Mouse (Mus musculus) stomach, embryonic 16.5 days (tissue): ENCODE measurements around the gene Aoah. TPM values are rescaled to one million over a fixed set of nuclear protein-coding genes. Genes with fewer than 3 reads are reported as not detected.

Source experiments
- ATAC-seq: fragments of 200-750 bp; cut with Nextera tagmentation; 2 replicates; pipeline ENCODE4 v1.8.0; 2017; ENCODE audit warnings: moderate number of reproducible peaks, moderate TSS enrichment; ENCODE audit not compliant: insufficient read depth, low FRiP score
- H3K27ac ChIP-seq: fragments of 300-500 bp; sonication (generic); 2 replicates; pipeline ENCODE4 v1.5.1; 2014; ENCODE audit warnings: low read length
- H3K27me3 ChIP-seq: fragments of 300-500 bp; sonication (generic); 2 replicates; pipeline ENCODE4 v1.6.1; 2014; ENCODE audit warnings: low read length, control low read depth, mixed read lengths; ENCODE audit not compliant: control insufficient read depth, insufficient read depth
- H3K36me3 ChIP-seq: fragments of 300-500 bp; sonication (generic); 2 replicates; pipeline ENCODE4 v1.6.1; 2014; ENCODE audit warnings: low read length; ENCODE audit not compliant: control insufficient read depth, insufficient read depth
- H3K4me1 ChIP-seq: fragments of 300-500 bp; sonication (generic); 2 replicates; pipeline ENCODE4 v1.6.1; 2014; ENCODE audit warnings: low read length, control low read depth, mixed read lengths; ENCODE audit not compliant: control insufficient read depth, insufficient read depth
- H3K4me2 ChIP-seq: fragments of 300-500 bp; sonication (generic); 2 replicates; pipeline ENCODE4 v1.6.1; 2014; ENCODE audit warnings: low read depth, low read length, mixed read lengths
- H3K4me3 ChIP-seq: fragments of 300-500 bp; sonication (generic); replicated peaks from 2 replicates; pipeline ENCODE4 v1.5.1; 2014; ENCODE audit warnings: mild to moderate bottlenecking, low read length
- H3K9ac ChIP-seq: fragments of 300-500 bp; sonication (generic); 2 replicates; pipeline ENCODE4 v1.6.1; 2014; ENCODE audit warnings: low read length
- H3K9me3 ChIP-seq: fragments of 300-500 bp; sonication (generic); replicated peaks from 2 replicates; pipeline ENCODE4 v1.6.1; 2016; ENCODE audit warnings: low read length, control low read depth; ENCODE audit not compliant: control insufficient read depth
- WGBS: fragments of 180-500 bp; shearing (Covaris S2); extraction: QIAGEN DNeasy Blood & Tissue Kit; methylation state at CpG from one replicate; pipeline ENCODE4 v1.1.7; 2014; 5-methylcytosine and 5-hydroxymethylcytosine counted together
- polyA plus RNA-seq: library from polyadenylated mRNA; unstranded; fragments of >200 nt; fragmentation: Nextera tagmentation; extraction: Ambion mirVana; gene quantifications from 2 replicates; pipeline ENCODE4 v1.2.1, GENCODE M21; 2015

Gene Aoah
- polyA plus RNA-seq, 1 experiment from 2014 or later, result 2.5 TPM

DNA sequence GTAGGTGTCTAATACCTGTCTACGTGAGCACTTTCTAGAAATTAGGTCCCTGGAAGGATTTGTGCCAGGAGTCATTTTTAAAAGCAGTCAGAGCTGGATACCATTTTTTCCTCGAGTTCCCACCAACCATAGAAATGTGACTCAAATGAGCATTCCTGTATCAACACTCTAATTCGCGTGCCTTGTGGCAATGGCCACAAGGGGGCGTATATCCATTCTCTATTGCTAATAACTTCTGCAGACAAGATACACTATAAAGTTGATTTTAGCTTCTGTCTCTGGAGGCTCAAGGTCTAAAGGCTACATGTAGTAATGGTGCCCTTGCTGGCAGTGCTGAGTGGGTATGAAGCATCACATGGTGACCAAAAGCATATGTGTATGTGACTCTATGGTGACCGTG lies 146.5 kb downstream of the Aoah start:
- H3K4me1 ChIP-seq, result no peaks in the 10 kb centered on the region
- WGBS, result 51% methylated on average over 6 of the region's 6 CpGs

DNA sequence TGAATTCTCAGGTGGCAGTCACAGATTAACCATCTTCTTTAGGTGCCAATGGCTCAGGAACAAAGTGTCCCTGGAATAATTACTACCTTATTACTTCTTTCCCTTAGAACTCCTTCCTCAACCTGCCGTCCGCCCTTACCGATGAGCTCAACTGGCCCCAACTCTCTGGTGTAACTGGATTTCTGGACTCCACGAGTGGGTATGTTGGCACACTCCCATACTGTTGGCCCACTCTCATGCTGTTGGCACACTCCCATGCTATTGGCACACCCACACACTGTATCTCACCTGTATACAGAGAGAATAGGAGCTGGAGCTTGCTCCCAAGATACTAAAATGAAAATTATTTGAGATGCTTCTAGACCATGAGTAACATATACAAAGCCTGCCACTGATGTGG lies 147.8 kb downstream of the Aoah start:
- Histone ChIP-seq H3K27me3 (no peaks in the 10 kb centered on the region), H3K4me1 (no peaks in the 10 kb centered on the region), H3K4me3 (no peak overlapping the region), H3K9ac (no peak overlapping the region), H3K9me3 (no peaks in the 10 kb centered on the region), H3K27ac (no peak overlapping the region), H3K36me3 (no peaks in the 10 kb centered on the region), H3K4me2 (no peak overlapping the region)
- WGBS, result 89% methylated on average over 4 of the region's 4 CpGs
- ATAC-seq, result no peak

More for the DNA sequence above, 146.5 kb downstream of the Aoah start:
- H3K27ac ChIP-seq, result no peak overlapping the region
- H3K27me3 ChIP-seq, result no peaks in the 10 kb centered on the region
- no peak overlapping the region for H3K4me3 ChIP-seq
- H3K9ac ChIP-seq, result no peak overlapping the region
- no peak for ATAC-seq
- H3K4me2 ChIP-seq, result no peak overlapping the region
- H3K36me3 ChIP-seq, result no peaks in the 10 kb centered on the region
- no peaks in the 10 kb centered on the region for H3K9me3 ChIP-seq

DNA sequence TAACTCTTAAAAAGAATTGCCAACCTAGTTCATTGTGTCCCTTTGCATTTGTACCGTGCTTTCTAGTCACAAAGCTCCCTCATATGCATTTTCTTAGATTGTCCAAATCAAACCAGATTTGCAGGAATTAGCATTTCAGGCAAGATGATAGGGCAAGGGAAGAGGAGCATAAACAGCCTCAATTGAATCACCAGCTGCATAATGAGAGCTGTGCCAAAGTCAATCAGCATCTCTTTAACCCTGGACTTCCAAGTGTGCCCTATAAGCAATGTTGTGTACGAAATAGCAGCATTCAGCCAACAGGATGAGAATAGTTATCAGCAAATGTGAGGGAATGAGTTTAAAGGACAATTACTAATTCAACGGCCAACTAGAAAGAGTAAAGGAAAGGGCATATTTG lies 169.2 kb downstream of the Aoah start:
- Histone ChIP-seq H3K9me3 (no peaks in the 10 kb centered on the region), H3K4me3 (no peak overlapping the region), H3K36me3 (no peaks in the 10 kb centered on the region), H3K4me1 (no peaks in the 10 kb centered on the region), H3K9ac (no peak overlapping the region), H3K4me2 (no peak overlapping the region), H3K27ac (no peak overlapping the region), H3K27me3 (no peaks in the 10 kb centered on the region)
- ATAC-seq, result no peak
- 80% methylated on average over 3 of the region's 3 CpGs for WGBS

DNA sequence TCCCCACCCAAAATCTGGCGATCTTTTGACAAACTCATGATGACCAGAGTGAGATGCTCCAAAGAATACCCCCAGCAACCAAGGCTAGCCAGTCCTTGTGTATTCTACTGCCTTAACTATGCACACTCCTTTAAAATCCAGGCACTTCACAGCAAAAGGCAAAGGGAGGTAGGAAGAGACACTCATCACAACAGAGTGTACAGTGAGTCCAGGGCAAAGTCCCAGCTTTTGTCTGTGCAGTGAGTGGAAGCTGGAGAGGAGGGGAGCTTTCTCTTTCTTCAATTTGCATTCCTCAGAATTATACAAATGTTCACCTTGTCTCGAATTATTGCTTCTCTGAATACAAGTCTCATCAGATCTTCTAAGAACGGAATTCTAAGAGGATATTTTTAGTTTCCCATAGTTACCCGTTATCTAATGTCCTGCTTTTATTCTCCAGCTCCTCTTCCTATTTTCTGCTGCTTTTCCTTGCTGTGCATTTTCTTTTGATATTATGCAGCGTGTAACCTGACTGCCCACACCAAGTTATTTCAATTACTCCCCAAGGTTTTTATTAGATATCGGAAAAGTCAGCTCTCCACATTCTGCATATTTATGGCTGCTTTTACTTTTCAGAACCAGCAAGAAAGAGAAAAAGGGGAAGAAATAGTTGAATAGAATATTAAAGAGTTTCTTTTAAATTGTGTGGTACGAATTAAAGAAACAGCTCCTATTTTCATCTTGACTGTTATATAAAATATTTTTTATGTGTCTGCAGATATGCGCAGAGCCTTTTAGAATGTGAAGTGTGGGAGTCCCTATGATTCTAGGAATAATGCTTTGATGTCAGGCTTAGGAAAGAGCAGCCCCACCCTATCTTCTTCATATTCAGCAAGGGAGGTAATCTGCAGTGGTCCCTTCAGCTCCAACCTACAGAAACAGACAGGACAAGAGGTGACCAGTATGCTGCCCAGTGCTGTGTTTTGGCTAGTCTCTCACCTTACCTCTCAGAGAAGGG lies 187.6 kb downstream of the Aoah start:
- Histone ChIP-seq H3K9me3 (no peaks in the 10 kb centered on the region), H3K4me1 (no peaks in the 10 kb centered on the region), H3K4me2 (no peak overlapping the region), H3K9ac (no peak overlapping the region), H3K27ac (no peak overlapping the region), H3K4me3 (no peak overlapping the region), H3K36me3 (no peaks in the 10 kb centered on the region), H3K27me3 (no peaks in the 10 kb centered on the region)
- no peak for ATAC-seq
- 79% methylated on average over 8 of the region's 8 CpGs for WGBS

DNA sequence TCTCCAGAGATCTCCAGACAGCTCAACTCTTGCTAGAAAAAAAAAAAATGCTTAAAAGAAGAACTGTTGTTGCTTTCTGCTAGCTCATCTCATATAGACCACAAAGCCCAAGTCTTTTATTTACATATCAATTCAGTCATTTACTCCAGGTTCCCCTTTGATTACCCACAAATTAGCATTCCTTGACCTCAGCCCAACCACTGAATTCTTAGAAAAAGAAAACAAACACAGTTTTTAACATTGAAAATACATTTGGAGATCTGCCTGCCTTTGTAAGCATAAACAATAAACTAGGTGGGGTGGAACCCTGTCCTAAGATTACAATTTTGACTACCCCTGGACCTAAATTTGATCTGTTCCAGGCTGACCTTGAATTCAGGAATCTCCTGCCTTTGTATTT lies 191.6 kb downstream of the Aoah start:
- Histone ChIP-seq H3K9me3 (no peaks in the 10 kb centered on the region), H3K4me1 (no peaks in the 10 kb centered on the region)

DNA sequence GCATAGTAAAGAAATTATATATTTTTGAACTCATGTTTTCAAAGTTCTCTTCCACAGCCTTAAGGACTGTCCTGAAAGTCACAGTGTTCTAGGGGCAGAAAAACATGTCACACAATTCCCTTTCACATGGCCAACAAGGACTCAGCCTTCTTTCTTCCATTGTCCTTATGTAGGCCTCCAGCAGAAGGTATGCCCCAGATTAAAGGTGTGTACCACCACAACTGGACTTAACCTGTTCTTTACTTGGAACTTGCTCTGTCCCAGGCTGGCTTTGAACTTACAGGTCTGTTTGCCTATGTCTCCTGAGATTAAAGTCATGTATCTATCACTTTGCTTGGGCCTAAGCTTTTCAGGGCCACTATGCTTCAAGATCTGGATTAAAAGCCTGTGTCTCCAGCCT lies 192.0 kb downstream of the Aoah start:
- Histone ChIP-seq H3K9me3 (no peaks in the 10 kb centered on the region), H3K4me2 (no peak overlapping the region), H3K4me1 (no peaks in the 10 kb centered on the region), H3K27ac (no peak overlapping the region), H3K9ac (no peak overlapping the region), H3K27me3 (no peaks in the 10 kb centered on the region), H3K36me3 (no peaks in the 10 kb centered on the region), H3K4me3 (no peak overlapping the region)
- no peak for ATAC-seq

More for the DNA sequence above, 191.6 kb downstream of the Aoah start:
- Histone ChIP-seq H3K27me3 (no peaks in the 10 kb centered on the region), H3K36me3 (no peaks in the 10 kb centered on the region), H3K27ac (no peak overlapping the region), H3K4me2 (no peak overlapping the region), H3K4me3 (no peak overlapping the region), H3K9ac (no peak overlapping the region)
- no peak for ATAC-seq

DNA sequence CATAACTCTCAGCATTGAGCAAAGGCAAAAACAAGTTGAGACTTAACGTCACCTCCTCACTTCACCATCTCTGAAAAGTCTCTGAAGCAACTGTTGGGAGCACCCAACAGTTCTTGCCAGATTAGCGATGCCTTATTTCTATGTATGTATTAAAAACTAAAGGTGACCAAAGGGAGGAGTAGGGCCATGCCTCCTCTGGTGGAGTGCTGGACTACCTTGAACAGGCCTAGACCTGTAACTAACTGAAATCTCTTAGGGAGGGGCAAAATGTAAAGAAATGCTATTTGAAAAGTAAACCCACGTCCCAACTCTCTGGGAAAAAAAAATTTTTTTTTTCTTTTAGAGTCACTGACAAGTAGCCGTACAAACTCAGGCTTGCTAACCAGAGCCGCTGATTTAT lies 211.3 kb downstream of the Aoah start:
- Histone ChIP-seq H3K4me2 (no peak overlapping the region), H3K9me3 (no peaks in the 10 kb centered on the region), H3K9ac (no peak overlapping the region), H3K4me3 (no peak overlapping the region), H3K27ac (no peak overlapping the region), H3K4me1 (no peaks in the 10 kb centered on the region), H3K36me3 (no peaks in the 10 kb centered on the region), H3K27me3 (no peaks in the 10 kb centered on the region)
- ATAC-seq, result no peak
- 68% methylated on average over 5 of the region's 5 CpGs for WGBS

DNA sequence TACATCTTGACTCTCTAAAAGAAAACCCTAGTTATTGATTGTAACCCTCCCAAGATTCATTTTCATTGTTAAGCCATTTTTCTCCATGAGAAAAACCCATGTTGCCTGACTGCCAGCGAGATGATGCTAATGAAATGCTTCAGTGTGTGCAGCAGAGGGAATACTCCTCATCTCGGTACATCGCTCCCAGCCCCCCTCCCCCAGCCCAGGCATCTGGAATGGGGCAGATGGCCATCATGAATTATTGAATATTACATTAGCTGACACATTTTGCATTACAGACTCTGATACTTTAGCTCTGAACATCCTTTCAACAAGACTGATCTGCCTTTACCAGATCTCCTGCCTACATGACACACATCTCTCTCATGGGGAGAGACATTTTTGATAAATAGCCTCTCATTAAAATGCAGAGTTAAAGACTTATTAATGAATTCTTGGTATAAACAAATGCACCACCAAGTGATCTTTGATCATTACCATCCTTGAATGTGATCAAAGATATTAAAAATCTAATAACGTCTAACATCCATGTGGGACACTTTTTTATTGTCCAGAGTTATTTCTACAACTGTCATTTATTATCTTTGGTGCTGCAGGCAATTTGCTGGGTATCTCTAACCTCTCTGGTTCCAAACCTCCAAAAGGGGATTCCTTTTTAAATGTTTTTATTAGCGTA lies 211.9 kb downstream of the Aoah start:
- Histone ChIP-seq H3K4me2 (no peak overlapping the region), H3K9ac (no peak overlapping the region), H3K27me3 (no peaks in the 10 kb centered on the region), H3K27ac (no peak overlapping the region), H3K4me3 (no peak overlapping the region), H3K9me3 (no peaks in the 10 kb centered on the region), H3K4me1 (no peaks in the 10 kb centered on the region), H3K36me3 (no peaks in the 10 kb centered on the region)
- 72% methylated on average over 5 of the region's 5 CpGs for WGBS
- no peak for ATAC-seq

DNA sequence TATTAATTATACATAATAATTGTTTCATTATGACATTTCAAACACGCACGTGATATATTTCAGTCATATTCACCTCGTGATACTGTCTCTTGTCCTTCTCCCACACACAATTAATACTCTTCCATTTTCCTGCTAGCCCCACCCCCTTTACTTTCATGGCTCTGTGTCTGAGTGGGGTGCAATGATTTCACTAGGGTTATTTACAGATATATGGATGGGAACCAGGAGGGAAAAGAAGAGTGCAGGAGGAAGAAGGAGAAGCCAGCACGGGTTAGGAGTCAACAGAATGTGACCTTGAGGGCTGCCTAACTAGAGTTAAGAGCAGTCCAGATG lies 212.4 kb downstream of the Aoah start:
- H3K4me1 ChIP-seq, result no peaks in the 10 kb centered on the region
- H3K9me3 ChIP-seq, result no peaks in the 10 kb centered on the region
- H3K27ac ChIP-seq, result no peak overlapping the region

More for the DNA sequence above, 212.4 kb downstream of the Aoah start:
- ATAC-seq, result no peak
- Histone ChIP-seq H3K9ac (no peak overlapping the region), H3K4me3 (no peak overlapping the region), H3K36me3 (no peaks in the 10 kb centered on the region), H3K4me2 (no peak overlapping the region), H3K27me3 (no peaks in the 10 kb centered on the region)
- WGBS, result 79% methylated on average over 4 of the region's 4 CpGs
